Mouse (Mus musculus) layer of hippocampus, adult 8-10 months (tissue): ENCODE measurements around the gene Gper1. TPM values are rescaled to one million over a fixed set of nuclear protein-coding genes. Genes with fewer than 3 reads are reported as not detected.

Experiments
- DNase-seq, 2 experiments: peaks; one replicate each; pipeline ENCODE4 v3.0.0; 2022; ENCODE audit warnings: low spot score in 2 of 2
- total RNA-seq, 4 experiments: library from RNA; stranded (reverse); gene quantifications; 2 replicates each; pipeline ENCODE4 v1.2.4; 2022

The Gper1 gene
- total RNA-seq, 4 experiments from 2014 or later: 3.4 to 5.1 (median 4.2) TPM

GRCm38 (mm10) chr5:139442962-139443361 is 20.0 kb downstream of the Gper1 start:
- no peak for DNase-seq

DNA sequence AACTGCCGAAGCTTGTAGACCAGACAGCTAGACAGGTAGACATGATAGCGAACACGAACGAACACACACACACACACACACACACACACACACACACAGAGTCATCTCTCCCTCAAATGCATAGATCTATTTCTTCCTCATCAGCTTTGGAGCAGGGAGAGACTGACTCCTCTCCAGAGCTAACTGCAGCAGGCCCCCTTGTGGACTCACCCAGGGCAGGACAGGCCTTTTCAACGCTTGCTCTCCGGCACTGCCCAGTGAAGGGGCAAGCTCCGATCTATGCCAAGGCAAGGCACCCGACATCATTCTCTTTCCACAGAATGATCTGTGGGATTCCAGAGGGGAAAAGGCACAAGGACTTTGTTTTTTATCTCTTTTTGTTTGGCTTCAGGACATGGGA is 22.3 kb downstream of the Gper1 start:
- no peak for DNase-seq

GRCm38 (mm10) chr5:139448025-139448424 is 25.1 kb downstream of the Gper1 start:
- no peak for DNase-seq

- no peak for DNase-seq
Measured at GRCm38 (mm10) chr5:139449161-139449791, 26.3 kb downstream of the Gper1 start.

DNA sequence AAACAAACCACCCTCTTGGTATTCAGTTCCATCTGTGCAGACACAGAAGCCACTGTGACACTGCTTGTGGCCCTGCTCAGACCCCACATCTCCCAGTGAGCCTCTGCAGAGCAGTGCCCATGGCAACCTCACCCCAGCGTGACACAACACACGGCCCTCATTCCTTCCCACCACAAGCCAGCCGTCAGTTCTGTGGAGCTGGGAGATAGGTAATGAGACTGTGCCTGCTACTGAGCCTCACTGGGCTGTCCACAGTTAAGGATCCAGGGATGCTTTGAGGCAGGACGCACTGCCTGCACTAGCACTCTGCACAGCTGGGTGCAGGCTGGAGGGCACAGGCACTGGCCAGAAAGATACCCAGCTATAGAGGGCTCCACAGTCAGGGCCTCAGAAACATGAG is 27.0 kb downstream of the Gper1 start:
- DNase-seq: no peak

- no peak for DNase-seq
Measured at GRCm38 (mm10) chr5:139453031-139453430, 30.1 kb downstream of the Gper1 start.

DNA sequence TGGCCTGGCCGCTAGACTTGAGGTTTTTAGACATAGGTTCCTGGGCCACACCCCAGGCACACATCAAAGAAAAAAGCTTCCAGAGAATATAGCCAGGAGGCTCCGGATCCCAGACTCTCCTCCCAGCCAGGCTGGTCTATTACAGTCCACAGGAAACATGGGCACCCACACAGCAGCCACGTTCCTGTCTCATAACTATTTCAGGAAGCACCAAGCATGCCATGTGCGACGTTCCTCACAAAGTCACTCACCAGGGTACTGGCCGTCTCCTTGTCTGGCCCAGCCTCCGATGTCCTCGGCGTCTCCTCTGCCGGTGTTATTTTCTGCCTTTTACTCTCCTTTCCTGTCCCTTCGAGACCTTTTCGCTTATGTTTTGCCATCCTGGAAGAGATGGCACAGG is 32.2 kb downstream of the Gper1 start:
- no peak for DNase-seq

GRCm38 (mm10) chr5:139457241-139457640 is 34.3 kb downstream of the Gper1 start:
- no peak for DNase-seq

GRCm38 (mm10) chr5:139459938-139460337 is 37.0 kb downstream of the Gper1 start:
- DNase-seq: no peak

DNA sequence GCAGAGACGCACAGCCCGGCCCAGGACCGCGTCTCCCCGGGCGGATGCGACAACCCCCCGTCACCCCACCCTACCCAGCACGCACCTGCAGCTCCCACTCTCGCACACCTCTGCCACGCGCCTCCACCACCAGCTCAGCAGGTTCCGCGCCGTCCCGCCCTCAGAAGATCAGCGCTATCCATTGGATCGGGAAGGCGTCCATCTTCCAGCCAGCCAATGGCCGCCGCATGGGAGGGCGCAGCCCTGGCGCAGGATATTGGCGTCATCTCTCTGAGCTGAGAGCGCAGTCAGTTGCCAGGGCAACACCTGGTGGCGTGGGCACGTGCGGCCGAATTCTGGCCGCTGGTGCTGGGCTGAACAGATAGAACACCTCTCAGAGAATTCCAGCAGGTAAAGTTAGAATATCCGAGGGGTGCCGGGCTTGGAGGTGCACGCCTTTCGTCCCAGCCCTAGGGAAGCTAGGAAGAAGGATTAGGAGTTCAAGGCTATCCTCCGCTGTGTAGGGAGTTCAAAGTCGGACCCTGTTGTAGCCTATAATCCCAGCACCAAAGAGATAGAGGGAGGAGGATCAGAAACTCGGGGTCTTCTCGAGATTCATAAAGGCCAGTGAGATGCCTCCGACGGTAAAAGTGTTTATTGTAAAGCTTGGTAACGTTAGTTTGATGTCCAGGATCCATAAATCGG is 37.6 kb downstream of the Gper1 start, which contains the start of gene 3110082I17Rik:
Gene 3110082I17Rik (minus strand): TSS at position 144 of the 684 bp plus-strand sequence.
- peak; percentile 95 to 99 for DNase-seq

GRCm38 (mm10) chr5:139464874-139465273 is 41.9 kb downstream of the Gper1 start:
- no peak for DNase-seq

- no peak for DNase-seq
Measured at GRCm38 (mm10) chr5:139466373-139466772, 43.4 kb downstream of the Gper1 start.

DNA sequence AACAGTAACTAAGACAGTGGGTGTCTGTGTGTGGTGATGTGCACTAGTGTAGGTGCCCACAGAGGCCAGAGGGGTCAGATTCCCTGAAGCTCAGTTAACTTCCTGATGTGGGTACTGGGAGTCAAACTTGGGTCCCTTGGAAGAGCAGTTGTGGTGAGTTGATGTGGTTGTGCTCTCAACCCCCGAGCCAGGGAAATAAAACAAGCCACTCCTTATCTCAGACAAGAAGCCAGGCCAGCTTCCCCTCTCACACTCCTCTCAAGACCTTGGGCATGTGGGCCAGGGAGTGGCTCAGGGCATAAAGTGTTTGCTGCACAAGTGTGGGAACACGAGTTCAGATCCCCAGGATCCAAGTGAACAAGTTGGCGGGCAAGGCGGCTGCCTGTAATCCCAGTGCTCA is 43.9 kb downstream of the Gper1 start:
- no peak for DNase-seq

- DNase-seq: peak in 1 of 2 experiments; percentile 38
Measured at GRCm38 (mm10) chr5:139467998-139468397, 45.0 kb downstream of the Gper1 start.

- DNase-seq: peak in 1 of 2 experiments; percentile 30
Measured at GRCm38 (mm10) chr5:139474741-139475140, 51.8 kb downstream of the Gper1 start.

Other genes with a start within 250 kb of the Gper1 start
- 10 to 100 TPM; 87.2 to 98.8 (median 91.4) TPM for gene Sun1, start 222.5 kb upstream of the Gper1 start, total RNA-seq
- 10 to 100 TPM; 47.8 to 56.9 (median 50.8) TPM for gene Get4, start 170.8 kb upstream of the Gper1 start, total RNA-seq
- 100 to 1,000 TPM; 148 to 186 (median 164) TPM for gene Adap1, start 97.5 kb upstream of the Gper1 start, total RNA-seq
- gene Cox19, start 71.7 kb upstream of the Gper1 start, total RNA-seq: 10 to 100 TPM; 59.0 to 75.5 (median 67.5) TPM
- not detected for gene Cyp2w1, start 70.5 kb upstream of the Gper1 start, total RNA-seq
- 10 to 100 TPM; 12.2 to 14.8 (median 13.2) TPM for gene Gpr146, start 45.5 kb upstream of the Gper1 start, total RNA-seq
- 1 to 10 TPM in 2 of 4 experiments, under 1 TPM in 2; 0.54 to 1.2 (median 0.83) TPM for gene C130050O18Rik, start 17.9 kb upstream of the Gper1 start, total RNA-seq
- gene 3110082I17Rik, start 37.4 kb downstream of the Gper1 start, total RNA-seq: 10 to 100 TPM; 13.7 to 22.1 (median 17.1) TPM
- 10 to 100 TPM; 53.9 to 60.2 (median 54.8) TPM for gene Zfand2a, start 61.4 kb downstream of the Gper1 start, total RNA-seq
- gene Uncx, start 120.3 kb downstream of the Gper1 start, total RNA-seq: not detected